Mouse (Mus musculus): ENCODE measurements at regions not wholly inside any gene's neighbourhood (a gene's known extent, or its start where the extent isn't known, plus 50 kb on each side); places are given as distances from the start of the nearest gene placed in this dataset.
"Not testable (repeated sequence)": the region's sequence is repeated elsewhere in the genome, so short reads cannot be mapped to it uniquely, and the experiment has no call there.

DNA sequence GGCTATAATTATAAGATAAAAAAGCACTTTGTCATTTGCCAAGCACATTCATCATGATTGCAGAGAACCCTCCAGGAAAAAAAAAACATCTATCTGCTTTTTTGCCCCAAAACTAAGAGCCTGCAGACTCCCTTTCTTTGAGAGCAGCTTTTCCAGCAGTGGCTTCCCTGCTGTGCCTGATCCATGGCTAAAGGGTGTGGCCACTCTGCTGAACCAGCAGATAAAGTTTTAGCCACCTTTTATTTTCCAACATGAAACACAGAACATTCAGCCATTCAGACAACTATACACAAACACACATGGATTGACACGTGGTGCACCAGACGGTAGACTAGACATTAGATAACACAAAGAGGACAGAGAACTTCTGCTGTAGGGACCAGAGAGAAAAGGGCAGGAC, 164.9 kb upstream of the Klf6 start:
- in situ Hi-C loops (cut with MboI; ENCODE audit: unreplicated experiment in 2 of 2), result no loop called here

DNA sequence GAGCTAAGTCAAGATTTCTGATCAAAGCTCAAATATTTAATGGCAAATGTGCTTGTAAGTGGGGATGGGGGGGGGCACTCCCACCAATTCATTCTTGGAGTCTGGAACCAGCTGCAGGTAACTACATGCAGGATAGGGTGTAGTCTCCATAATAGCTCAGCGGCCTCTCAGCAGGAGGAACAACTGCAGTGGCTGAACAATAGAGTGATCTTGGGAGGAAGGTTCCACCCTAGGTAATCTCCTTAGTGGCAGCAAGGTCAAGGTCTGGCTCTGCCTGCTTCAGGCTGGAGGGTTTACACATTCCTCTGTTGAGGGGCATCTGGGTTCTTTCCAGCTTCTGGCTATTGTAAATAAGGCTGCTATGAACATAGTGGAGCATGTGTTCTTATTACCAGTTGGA, 164.0 kb upstream of the Klf6 start:
- in situ Hi-C loops (cut with MboI; ENCODE audit: unreplicated experiment in 2 of 2), result not testable (repeated sequence)

DNA sequence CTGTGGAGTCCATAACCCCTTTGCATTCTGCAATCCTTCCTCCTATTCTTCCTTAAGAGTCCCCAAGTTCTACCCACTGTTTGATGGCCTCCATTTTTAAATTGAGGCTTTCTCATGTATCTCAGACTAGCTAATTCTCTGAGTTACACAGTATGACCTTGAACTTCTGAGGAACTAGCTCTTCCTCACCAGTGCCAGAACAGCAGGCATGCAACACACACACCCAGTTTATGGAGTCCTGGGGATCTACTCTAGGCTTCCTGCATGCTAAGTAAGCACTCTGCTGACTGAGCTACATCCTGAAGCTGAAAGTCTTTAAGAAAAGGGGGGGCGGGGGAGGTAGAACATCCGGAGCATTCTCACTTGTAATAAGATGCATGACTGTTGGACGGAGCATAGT, 159.2 kb upstream of the Klf6 start:
- in situ Hi-C loops (cut with MboI; ENCODE audit: unreplicated experiment in 2 of 2), result no loop called here

DNA sequence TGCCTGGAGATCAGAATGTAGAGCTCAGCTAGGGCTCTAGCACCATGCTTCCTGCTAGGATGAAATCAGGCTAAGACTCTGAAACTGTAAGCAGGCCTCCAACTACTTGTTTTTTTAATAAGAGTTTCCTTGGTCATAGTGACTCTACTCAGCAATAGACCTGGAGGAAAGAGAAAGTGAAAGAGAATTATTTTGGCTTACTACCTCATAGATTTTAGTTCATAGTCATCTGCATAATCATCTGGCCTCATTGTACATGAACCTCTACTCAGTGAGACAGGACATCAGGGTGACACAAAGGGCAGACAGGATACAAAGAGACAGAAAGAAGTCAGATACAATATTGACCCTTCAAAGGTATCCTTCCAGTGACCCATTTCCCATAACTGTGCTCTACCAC, 156.3 kb upstream of the Klf6 start:
- in situ Hi-C loops (cut with MboI; ENCODE audit: unreplicated experiment in 2 of 2), result loop anchor here in 1 of 2 experiments (5.0 kb wide), 1 partner anchor 263 kb away; no protein-coding TSS in a partner anchor

DNA sequence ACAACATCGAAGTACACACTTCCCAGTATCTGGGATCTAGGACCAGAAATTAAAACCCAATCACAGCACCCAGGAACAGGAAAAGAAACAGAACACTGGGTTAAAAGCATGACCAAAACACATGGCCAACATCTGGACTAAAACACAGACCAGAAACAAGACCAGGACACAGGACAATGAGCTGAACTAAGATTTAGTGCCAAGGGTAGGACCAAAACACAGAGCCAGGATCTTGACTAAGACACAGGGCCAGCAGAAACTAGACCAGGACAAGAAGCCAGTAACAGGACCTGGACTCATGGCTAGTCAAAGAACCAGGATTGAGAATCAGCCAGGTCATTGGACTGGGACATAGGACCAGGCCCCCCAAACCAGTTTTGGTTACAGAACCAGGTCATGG, 149.6 kb upstream of the Klf6 start:
- in situ Hi-C loops (cut with MboI; ENCODE audit: unreplicated experiment in 2 of 2), result loop anchor here (5.0 to 10.0 kb wide), 4 partner anchors 93 to 763 kb away; partner anchors contain the start of gene Klf6 (in 2 of the 2)

DNA sequence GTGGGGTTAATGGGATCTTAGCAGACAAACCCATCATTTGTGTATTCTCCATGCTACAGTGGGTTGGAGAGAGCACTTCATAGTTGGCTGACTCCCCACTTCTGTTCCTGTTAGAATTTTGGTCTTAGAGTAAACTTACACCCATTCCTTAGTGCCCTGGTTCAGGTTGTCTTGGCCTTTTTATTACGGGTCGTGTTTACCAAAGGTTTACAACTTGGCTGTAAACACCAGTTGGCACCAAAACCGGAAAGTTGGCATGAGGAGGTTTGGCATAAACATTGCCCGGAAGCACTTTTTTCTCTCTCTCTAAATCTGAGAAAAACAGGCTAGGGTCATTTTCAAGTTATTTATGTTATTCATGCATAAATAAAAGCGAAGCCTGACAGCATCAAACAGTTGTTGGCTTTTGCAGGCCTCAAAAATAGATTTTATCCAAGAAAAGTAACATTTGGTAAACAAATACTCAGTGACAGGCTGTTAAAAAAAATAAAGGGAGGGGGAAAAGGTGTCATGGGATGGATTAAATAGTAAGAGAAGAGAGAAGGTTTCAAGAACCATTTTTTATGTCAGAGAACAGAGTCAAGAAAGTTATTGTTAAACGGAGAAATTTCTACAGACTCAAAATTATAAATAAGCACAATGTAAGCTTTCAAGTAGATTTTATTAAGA, 148.0 kb upstream of the Klf6 start:
- in situ Hi-C loops (cut with MboI; ENCODE audit: unreplicated experiment in 2 of 2), result loop anchor here (5.0 to 10.0 kb wide), 4 partner anchors 91 to 761 kb away; partner anchors contain the start of gene Klf6 (in 2 of the 2)

DNA sequence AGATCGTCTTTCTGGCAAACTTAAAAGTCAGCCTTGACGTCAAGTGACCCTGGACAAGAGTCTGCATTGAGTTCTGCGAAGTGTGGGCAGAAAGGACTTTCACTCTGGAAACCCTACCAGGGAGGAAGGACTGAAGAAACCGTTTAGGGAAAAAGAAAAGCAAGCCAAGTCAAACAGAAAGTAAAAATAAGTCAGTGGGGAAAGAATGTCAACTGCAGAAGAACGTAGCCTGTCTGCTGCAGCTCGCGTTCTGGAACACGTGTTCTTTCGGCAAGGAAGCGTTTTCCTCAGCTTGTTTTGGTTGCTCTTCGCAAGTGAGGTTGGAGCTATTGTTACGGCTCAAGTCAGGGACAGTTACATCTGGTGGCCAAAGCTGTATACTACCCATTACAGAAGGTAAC, 147.1 kb upstream of the Klf6 start:
- in situ Hi-C loops (cut with MboI; ENCODE audit: unreplicated experiment in 2 of 2), result loop anchor here (5.0 to 10.0 kb wide), 4 partner anchors 91 to 761 kb away; partner anchors contain the start of gene Klf6 (in 2 of the 2)

DNA sequence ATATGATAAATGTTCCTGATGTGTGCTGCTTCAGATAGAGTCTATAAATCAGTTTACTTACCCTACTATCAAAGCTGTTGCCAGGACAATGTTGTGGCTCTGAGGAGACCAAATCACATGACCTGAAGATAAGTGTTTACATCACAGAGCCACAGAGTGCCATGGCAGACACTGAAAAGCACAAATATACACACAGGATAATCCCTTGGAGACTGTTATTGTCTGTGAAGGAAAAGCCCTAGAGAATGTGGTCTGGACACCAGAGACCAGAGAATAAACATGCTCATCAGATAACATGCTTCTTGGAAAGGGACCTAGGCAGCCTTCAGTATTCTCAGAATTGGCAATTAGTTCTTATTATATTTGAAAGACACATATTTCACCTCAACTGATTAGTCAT, 146.5 kb upstream of the Klf6 start:
- in situ Hi-C loops (cut with MboI; ENCODE audit: unreplicated experiment in 2 of 2), result loop anchor here (5.0 to 10.0 kb wide), 5 partner anchors 88 to 760 kb away; partner anchors contain the start of gene Klf6 (in 2 of the 2)

DNA sequence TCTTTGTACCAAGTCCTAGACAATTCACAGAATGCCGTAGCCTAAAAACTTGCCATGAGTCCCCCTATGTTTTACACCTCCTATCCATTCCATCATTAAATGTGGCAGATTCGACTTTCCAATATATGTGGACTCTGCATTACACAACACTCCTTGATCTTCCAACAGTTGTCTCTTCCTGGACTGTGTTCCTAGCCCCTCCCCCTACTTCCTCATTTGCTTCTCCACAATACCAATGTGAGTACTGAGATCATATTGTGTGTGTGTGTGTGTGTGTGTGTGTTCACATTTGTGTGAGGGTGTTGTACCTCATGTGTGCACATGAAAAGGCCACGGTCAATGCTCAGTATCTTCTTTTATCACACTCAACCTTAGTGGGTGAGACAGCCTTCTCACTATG, 144.5 kb upstream of the Klf6 start:
- in situ Hi-C loops (cut with MboI; ENCODE audit: unreplicated experiment in 2 of 2), result loop anchor here (5.0 to 10.0 kb wide), 4 partner anchors 86 to 758 kb away; no protein-coding TSS in a partner anchor

DNA sequence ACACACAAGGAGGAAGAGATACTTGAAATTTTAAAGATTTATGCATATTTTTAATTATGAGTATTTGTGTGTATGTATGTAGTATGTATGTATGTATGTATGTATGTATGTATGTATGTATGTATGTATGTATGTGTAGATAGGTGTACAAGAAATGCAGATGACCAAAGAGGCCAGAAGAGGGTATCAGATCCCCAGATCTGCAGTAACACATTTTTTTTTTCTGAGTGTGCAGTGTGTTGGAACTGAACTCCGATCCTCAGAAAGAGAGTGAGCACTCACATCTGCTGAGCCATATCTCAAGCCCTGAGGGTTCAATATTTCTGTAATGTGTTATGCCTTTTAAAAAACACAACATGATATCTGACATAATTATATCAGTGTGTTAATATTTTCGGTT, 138.0 kb upstream of the Klf6 start:
- in situ Hi-C loops (cut with MboI; ENCODE audit: unreplicated experiment in 2 of 2), result no loop called here

DNA sequence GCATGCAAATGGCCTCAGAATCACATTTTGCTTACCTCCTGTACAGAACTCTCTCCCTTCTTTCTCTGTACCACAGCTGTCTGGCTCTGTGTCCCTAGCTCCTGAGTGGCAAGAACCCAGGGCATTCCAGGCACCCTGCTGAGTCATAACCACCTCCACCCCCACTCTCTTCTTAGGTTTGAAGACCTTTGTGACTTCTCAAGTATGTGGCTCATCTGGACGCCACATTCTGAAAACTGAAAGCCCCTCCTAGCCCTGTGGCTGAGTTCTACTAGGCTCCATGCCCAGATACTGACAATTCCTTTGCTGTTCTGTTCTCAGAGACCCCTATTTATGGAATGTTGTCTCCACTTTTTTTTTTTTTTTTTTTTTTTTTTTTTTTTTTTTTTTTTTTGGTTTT, 136.9 kb upstream of the Klf6 start:
- in situ Hi-C loops (cut with MboI; ENCODE audit: unreplicated experiment in 2 of 2), result no loop called here

DNA sequence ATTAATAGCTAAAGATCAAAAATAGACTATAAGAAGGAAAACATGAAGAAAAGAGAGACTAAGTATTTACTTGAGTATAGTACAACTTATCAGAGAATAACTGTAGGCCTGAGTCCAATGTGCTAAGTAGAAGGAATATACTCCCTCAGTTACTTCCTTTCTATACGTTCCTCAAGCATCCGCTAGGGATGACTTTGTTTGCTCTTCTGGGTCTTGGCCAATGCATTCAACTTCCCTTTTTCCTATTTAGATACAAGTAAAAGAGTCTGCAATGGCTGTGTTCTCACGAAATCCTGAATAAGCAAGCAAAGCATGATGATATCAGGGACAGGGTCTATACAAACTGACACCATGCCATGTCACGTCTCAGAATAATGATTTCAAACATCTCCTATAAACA, 135.3 kb upstream of the Klf6 start:
- in situ Hi-C loops (cut with MboI; ENCODE audit: unreplicated experiment in 2 of 2), result no loop called here

DNA sequence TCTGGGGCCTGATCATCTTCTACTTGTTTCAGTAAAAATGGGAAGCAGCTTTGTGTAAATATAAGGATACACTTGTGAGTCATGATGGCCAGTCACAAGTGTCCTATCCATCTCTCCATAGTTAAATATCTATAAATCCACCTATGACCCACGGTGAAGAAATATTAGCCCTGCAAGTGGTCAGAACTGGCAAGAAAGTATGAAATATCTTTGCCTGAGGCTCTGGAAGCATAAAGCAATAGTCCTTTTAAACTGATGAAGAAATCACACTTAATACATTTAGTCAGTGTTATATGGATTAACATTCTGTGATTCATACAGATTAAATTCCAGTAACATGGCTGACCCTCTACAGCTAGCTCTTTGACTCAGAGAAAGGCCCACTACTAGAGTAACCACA, 134.8 kb upstream of the Klf6 start:
- in situ Hi-C loops (cut with MboI; ENCODE audit: unreplicated experiment in 2 of 2), result no loop called here

DNA sequence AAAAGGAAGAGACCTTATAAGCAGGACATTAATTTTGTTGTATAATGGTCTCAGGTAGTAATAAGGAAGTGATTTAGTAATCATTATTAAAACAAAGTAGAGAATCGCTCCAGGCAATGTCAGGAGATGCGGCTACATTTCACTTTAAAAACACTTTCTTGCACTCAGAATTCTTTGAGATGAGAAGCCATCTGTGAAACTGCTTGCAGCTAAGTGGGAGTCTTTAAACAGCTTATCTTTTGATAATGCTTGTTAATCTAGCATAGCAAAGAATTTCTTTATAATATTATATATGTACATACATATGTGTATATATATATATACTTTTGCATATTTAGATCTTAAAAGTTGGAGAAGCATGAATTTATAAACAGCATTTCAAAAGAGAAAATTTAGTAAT, 133.1 kb upstream of the Klf6 start:
- in situ Hi-C loops (cut with MboI; ENCODE audit: unreplicated experiment in 2 of 2), result no loop called here

DNA sequence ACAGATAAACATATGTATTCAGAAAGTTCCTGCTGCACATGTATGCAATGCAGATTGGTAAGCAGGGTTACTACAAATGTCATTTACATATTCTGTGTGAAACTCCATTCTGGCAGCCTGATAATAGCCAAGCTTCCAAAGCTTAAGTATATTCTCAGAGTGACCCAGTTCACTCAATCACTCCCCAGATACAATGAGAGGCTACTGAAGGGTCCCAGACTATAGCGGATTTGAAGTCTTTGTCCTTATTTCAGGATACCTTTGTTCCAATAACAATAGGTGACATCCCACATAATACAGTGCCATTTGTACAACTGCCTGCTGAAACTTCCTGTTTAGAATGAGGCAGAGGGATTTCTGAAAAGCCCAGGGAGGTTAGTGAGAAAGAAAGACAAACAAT, 132.5 kb upstream of the Klf6 start:
- in situ Hi-C loops (cut with MboI; ENCODE audit: unreplicated experiment in 2 of 2), result no loop called here

DNA sequence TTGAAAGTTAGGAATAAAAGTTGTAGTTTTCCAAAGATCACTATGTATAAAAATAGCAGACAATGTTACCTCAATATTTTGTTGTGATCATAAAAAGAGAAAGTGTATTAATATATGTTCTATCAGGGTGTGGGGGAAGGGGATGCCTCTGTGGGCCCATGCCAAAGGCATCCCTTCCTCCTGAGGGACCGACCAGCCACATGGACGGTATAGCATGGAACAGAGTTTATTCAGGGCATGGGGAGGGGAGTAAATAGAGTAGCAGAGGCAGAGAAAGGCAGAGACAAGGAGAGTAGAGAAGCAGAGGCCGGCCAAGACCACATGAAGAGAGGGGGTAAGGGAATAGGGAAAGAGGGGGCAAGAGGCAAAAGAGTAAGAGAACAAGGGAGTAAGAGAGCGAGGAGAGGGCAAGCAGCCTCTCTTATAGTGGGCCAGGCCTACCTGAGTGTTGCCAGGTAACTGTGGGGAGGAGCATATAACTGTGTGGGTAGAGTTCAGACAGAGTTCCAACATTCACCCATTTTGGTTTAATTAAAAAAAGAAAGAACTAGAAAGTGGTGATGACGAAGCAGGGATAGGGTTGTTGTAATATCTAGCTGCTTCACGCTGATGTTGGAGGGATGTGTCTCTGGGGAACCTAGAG, 131.7 kb upstream of the Klf6 start:
- in situ Hi-C loops (cut with MboI; ENCODE audit: unreplicated experiment in 2 of 2), result loop anchor here in 1 of 2 experiments (5.0 kb wide), 1 partner anchor 38 kb away; no protein-coding TSS in a partner anchor

DNA sequence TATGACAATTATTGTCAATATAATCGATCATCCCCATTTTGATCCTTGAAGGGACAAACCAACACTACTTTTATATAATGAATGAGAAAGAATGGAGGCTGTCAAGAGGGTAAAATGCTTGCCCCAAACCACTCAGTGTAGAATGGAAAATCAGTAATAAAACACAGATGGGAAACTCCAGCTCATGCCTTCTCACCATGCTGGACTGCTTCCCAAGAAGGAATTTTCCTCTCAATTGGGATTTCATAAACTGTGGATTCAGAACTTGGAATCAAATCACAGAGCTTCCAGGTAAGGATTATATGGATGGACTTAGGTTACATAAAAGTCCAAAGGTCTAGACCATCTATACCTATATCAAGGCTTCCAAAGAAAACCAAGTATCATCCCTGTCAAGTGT, 129.1 kb upstream of the Klf6 start:
- in situ Hi-C loops (cut with MboI; ENCODE audit: unreplicated experiment in 2 of 2), result loop anchor here in 1 of 2 experiments (5.0 kb wide), 1 partner anchor 35 kb away; no protein-coding TSS in a partner anchor

DNA sequence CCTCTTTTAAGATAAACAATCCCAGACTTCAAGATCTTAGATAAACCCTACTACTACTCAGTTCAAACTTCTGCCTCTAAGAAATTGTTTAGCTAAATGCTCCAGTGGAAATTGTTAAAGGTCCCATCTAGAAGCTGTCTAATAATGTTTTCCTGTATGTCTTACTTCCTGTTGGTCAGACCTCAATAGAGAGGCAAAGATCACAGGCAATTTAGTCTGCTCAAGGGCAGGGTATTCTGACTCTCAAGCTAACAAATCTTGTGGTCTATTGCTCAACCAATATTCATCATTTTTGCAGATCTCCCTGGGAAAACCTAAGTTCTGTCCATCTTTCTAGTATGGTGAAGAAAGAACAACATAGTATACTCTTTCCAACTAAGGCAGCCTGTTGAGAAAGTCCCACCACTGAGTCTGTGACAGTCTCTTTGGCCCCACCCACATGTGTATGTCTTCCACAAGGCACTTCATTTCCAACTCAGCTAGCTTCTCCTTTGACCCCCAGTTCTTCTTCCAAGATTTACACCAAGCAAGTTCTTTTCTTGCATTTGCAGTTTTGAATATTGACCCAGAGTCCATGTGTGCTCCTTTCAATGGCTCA, 126.2 kb upstream of the Klf6 start:
- in situ Hi-C loops (cut with MboI; ENCODE audit: unreplicated experiment in 2 of 2), result no loop called here

DNA sequence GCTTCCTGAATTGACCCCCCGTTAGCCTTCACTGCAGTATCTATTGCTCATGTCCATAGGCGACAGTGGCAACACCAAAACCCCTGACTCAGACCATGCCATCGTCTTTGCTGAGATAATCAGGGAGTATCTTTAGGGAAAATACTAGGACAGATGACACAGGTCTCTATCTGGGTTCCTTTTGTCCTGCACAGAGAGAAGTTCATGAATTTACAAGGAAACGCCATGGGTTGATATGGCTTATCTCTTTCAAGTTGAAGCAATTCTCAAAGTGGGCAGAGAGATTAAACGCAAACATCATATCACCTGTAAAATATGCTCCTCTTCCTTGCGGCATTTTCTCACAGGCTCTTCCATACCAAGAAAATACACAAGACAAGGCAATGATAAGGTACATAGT, 124.8 kb upstream of the Klf6 start:
- in situ Hi-C loops (cut with MboI; ENCODE audit: unreplicated experiment in 2 of 2), result no loop called here

DNA sequence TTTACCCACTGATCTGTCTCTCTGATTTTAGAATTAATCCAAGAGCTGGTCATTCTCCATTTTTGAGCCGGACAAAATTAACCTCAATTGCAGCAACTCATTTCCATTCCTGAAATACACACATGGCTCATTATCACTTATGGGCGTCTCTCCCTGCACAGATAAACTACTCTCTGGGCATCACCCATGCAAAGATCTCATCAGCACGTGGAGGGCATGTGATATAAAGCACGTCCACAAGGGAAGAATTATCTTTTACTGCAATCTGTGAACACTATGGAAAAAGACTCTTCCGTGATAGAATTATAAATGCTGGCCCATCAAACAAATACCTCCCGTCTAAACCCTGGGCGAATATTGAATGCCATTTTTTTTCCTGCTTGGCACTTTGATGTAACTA, 124.1 kb upstream of the Klf6 start:
- in situ Hi-C loops (cut with MboI; ENCODE audit: unreplicated experiment in 2 of 2), result no loop called here

DNA sequence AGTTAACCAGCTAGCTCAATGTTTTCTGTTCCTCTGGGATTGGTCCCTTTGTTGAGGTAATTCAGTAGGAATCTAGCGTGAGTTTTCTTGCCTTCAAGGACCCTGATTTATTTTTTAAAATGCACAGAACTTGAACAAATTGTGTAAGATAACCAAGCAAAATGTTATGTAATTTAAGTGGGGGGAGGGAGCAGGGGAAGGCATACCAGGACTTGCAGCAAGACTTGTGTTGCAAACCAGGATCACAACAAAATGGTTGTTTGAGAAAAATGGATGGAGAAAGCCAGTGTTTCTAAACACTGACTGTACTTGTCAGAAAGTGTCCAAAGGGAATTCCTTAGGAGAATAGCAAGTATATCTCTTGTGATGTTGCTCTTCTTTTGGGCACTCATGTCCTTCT, 120.5 kb upstream of the Klf6 start:
- in situ Hi-C loops (cut with MboI; ENCODE audit: unreplicated experiment in 2 of 2), result no loop called here

DNA sequence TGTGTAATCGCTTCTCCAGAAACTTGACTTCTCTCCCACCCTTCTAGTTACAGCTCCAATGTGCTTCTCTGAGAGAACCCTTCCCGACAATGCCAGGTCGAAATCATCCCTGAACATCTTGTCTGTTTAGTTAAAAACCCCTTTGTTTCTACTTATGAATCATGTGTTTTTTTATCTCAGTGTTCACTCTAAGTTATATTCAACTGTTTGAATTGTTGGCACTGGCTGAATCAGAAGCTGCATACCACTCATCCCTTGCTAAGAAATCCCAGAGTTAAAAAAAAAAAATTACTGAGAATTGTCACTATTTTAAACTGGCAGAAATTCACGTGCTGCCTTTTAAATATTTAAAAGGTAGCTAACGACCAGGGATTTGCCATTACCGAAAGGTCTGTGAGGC, 116.3 kb upstream of the Klf6 start:
- in situ Hi-C loops (cut with MboI; ENCODE audit: unreplicated experiment in 2 of 2), result no loop called here

All from v-Abl transformed pro-B cells (cell line).